Mouse (Mus musculus) ES-Bruce4 (cell line): ENCODE data around the gene Wfdc15b.

Experiments used
- CTCF ChIP-seq: IDR thresholded peaks from one replicate; pipeline ENCODE4 v1.8.1; 2011; ENCODE audit warnings: low read depth, low read length
- EP300 ChIP-seq: IDR thresholded peaks from 2 replicates; pipeline ENCODE4 v1.6.1; 2011; ENCODE audit warnings: low read depth, low read length; ENCODE audit not compliant: insufficient read depth
- POLR2A ChIP-seq: IDR thresholded peaks from one replicate; pipeline ENCODE4 v1.8.1; 2011; ENCODE audit warnings: low read length; ENCODE audit not compliant: insufficient read depth

GRCm38 (mm10) chr2:164221522-164221921 is at the start of gene Wfdc15b:
- TF ChIP-seq CTCF, result no peak
- no peak for TF ChIP-seq POLR2A
- no peak for TF ChIP-seq EP300
